Mouse (Mus musculus): ENCODE results near the gene Stxbp5l. TPM values are rescaled to one million over a fixed set of nuclear protein-coding genes. Genes with fewer than 3 reads are reported as not detected.

Stxbp5l gene
- polyA plus RNA-seq, 1 experiment: not detected

DNA sequence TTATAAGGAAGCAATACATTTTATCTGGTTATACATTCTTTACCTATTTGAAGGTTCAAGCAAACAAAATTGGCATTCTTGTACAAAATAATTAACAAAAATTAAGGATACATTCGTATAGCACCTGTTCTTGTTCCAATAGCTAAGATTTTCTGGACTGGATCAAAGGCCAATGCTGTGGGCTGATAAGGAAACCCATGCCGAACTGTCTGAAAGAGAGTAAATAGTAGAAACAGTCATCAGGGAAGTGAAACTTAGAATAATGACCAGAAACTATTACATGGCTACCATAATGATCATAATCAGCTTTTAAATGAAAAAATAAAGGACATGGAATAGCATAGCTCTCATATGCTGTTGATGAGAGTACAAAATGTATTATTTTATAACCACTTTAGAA is 39.8 kb downstream of the Stxbp5l start:
- no peak for TF ChIP-seq GATA1 (IDR thresholded peaks at IDR 0.05; ENCODE audit: low read length)

DNA sequence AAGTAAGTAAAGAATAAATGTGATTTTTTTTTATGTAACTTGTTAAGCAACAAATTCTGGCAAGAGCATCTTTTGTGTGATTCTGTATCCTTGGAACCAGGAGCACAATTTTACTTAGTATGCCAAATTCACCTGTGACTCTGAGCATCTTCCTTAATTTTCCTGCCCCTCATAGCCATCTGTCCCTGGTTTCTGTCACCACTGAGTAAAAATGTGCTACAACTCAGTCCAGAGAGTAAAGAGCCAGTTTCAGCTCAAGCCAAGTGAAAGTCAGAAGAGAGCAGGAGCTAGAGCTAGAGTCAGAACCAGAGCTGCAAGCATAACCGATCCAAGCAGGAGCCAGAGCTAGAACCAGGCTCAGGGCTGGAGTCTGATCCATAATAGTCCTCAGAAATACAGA is 46.6 kb downstream of the Stxbp5l start:
- TF ChIP-seq GATA1 (IDR thresholded peaks at IDR 0.05; ENCODE audit: low read length): no peak

DNA sequence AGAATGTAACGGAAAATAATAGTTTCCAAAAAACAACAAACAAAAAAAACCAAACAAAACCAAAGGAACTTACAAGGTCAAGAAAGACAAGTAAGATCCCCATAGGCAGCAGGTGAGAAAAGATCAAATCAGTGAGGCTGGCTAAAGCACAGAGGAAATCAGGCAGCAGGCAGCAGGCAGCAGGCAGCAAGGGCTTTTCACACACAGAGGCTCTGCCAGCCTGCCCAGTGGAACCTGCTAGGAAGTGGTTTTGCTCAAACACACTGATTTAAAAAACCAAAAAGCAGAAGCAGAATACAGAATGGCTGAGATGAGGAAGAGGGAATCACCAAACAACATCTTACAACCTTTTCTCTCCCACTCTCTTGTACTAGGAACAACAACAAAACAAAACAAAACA is 47.2 kb downstream of the Stxbp5l start:
- TF ChIP-seq GATA1 (IDR thresholded peaks at IDR 0.05; ENCODE audit: low read length): no peak

DNA sequence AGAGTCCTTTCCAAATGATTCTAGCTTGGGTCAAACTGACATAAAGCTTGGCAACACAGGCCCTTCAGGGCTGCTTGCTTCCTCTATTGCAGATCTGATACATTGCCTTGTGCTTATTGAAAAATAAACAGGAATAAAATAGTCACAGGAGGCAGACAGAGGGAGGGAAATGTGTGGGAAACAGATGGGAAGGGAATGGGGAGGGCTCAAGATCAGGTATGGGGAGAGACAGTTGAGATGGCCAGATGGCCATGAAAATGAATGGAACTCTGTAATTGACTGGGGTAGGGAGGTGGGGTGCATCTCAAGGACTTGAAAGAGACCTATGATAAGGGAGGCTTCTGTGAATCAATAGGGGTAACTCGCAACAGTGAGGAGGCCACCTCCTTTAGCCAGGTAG is 80.3 kb downstream of the Stxbp5l start:
- no peak for TF ChIP-seq GATA1 (IDR thresholded peaks at IDR 0.05; ENCODE audit: low read length)

DNA sequence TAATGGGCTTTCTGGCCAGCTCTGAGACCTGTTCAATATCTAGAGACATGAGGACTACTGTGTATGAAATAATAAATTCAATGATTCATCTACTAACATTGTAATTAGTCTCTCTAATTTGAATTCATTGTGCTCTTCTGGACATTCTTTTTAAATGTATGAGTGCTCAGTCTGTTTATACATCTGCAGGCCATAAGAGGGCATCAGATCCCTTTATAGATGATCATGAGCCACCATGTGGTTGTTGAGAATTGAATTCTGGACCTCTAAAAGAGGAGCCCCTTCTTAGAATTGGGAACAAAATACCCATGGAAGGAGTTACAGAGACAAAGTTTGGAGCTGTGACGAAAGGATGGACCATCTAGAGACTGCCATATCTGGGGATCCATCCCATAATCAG is 92.2 kb downstream of the Stxbp5l start:
- no peak for TF ChIP-seq GATA1 (IDR thresholded peaks at IDR 0.05; ENCODE audit: low read length)

DNA sequence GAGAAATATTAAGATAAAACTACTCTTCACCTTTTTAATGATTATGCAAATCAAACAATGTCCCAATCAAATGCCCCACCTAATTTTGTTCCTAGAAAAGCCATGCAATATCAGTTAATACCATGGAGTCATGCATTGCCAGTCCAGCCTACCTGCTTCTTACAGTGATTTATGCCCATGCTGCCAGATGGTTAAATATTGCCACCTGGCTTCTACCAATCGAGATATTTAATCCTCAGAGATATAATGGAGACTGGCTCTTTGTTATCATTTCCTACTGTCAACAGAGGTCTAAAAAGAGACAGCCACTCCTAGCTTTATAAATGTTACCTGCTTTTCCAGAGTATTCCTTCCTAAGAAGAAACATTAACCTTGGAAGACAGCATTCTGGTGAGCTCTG is 104.6 kb downstream of the Stxbp5l start:
- no peak for TF ChIP-seq GATA1 (IDR thresholded peaks at IDR 0.05; ENCODE audit: low read length)

DNA sequence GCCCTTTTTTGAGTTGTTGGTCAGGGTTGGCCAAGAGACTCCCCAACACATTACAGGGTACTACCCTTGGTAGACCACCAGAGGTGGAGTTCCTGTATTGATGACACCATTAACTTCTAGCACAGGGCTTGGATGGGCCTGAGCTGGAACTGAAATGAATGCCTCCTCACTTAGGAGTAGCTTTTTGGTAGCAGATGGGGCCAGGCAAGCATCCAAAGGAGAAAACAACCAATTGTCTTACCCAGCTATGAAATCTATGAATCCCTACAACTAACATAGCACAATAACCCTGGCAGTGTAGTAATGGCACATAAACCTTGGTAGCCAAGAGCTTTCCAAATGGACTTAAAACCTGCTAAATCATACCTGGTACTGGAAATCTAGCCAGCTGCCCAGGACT is 111.1 kb downstream of the Stxbp5l start:
- no peak for TF ChIP-seq GATA1 (IDR thresholded peaks at IDR 0.05; ENCODE audit: low read length)

DNA sequence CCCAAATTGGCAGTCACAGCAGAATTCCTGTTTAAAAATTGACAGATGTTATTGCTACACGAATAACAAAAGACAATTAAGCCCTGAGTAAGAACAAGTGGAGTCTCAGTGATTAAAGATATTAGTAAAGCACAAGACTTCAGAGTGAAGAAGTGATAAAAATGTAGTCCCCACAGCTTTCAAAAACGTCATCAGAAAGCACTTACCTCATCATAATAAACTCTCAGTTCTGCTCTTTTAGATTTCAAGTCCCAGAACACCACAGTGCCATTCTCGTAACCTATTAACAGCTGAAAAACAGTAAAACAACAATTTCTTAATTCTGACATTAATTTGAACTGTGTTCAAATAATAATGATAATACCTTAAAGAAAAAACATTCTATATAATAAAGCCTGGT is 123.1 kb downstream of the Stxbp5l start:
- TF ChIP-seq GATA1 (IDR thresholded peaks at IDR 0.05; ENCODE audit: low read length): no peak

DNA sequence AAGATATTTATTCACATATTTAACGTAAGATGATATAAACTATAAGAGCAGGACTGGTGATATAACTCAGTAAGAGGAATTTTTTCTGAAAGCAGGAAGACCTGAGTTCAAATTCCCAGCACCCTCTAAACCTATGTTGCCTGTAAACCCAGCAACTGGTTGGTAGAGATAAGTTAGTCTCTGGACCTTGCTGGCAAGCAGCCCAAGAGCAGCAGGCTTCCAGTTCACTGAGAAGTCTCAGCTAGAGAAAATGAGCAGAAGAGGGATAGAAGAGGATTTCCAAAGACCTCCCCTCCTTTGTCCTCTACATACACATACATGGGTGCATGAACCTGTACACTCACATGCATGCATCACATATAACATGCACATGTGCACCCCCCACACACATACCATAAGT is 165.6 kb downstream of the Stxbp5l start:
- TF ChIP-seq GATA1 (IDR thresholded peaks at IDR 0.05; ENCODE audit: low read length): no peak

DNA sequence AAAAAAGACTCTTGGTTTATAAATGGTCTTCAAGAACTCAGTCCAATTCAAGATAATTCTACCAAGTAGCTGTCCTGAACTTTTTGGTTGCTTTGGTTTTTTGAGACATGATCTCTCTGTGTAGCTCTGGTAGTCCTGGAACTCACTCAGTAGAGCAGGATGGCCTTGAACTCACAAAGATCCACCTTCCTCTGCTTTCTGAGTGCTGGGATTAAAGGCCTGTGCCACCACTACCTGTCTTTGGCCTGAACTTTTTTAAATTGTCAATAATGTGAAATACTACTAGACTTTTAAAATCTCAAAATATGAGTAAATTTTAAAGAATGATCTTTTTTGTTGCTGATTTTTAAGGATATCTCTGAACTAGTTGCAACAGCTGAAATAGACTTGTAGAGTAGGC is 176.0 kb downstream of the Stxbp5l start:
- TF ChIP-seq GATA1 (IDR thresholded peaks at IDR 0.05; ENCODE audit: low read length): no peak

DNA sequence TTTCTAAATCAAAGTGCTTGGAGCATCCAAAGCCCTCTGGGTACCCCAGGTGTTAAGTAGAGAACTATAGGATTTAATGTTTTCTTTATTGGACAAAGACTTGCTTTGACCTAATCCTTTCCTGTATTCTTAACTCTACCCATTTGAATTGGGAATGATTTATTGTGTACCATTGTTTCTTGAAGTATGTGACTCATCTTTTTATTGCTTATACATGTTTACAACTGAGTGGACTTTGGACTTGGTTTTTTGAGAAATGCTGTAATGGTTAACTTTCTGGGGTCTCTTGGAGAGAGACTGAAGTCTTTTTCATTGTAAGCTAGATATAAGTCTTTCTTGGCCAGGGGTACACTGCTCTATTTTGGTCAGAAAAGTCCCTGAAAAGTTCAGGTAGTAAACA is 190.6 kb downstream of the Stxbp5l start:
- no peak for TF ChIP-seq GATA1 (IDR thresholded peaks at IDR 0.05; ENCODE audit: low read length)

DNA sequence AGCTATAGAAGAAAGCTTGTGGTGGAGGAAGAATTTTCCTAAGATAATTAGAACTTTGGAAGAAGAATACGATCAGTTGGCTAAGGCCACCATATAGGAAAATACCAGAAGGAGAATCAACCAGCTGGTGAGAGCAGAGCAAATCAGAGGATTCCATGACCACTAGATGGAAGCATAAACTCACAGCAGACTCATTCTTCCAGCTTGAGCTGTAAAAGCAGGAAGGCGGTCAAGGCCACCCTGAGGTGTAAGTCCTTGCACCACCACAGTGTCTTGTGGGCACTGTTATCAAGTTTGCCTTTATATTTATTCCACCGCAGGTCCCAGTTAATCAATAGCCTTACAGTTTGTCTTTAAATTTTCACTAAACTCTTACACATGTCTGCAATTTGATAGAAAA is 275.5 kb downstream of the Stxbp5l start:
- TF ChIP-seq GATA1 (IDR thresholded peaks at IDR 0.05; ENCODE audit: low read length): no peak

DNA sequence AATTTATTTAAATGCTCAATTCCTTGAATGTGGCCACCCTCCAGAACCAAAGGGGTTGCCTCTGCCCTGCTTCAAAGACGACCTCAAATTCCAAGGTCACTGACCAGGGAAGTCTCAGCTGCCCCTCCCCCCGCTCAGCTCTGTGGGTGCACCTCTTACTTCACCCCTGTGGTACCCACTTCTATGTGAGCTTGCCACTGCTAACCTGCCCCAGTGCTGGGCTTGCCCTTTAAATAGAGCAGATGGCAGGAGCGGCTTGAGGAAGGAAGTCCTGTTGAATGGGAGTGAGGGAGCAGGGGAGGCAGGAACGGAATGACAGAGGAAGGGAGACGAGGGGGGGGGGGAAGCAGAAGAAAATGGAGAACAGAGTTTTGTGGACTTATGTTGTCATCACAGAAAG is 276.0 kb downstream of the Stxbp5l start:
- TF ChIP-seq GATA1 (IDR thresholded peaks at IDR 0.05; ENCODE audit: low read length): no peak

DNA sequence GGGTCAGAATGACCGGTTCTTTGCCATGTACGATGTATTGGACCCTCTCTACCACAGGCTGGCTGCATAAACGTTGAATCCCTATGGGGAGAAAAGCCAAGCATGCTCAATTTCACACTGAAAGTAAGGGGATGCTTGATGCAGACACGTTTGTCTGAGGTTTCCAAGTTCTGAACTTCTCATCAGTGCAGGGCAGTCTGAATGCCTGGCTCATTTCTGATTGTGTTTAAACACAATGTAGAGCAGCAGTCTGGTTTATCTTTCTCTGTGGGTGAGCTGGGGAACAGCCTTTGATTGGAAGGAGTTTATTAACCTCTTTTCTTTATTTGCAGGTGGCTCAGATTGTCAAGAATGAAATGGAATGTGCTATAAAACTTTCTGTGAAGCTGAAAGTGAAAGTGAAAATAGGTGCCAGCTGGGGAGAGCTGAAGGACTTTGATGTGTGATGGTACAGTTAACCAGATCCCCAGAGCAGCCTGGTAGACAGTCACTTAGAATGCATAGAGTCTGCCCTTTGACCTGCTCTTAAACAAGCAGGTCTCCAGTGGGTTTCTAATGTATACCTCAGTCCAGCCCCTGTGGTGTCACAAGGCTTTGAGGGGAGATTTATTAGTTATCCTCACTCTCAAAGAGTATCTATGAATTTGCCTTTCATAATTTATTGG is 290.5 kb downstream of the Stxbp5l start:
- no peak for TF ChIP-seq GATA1 (IDR thresholded peaks at IDR 0.05; ENCODE audit: low read length)

DNA sequence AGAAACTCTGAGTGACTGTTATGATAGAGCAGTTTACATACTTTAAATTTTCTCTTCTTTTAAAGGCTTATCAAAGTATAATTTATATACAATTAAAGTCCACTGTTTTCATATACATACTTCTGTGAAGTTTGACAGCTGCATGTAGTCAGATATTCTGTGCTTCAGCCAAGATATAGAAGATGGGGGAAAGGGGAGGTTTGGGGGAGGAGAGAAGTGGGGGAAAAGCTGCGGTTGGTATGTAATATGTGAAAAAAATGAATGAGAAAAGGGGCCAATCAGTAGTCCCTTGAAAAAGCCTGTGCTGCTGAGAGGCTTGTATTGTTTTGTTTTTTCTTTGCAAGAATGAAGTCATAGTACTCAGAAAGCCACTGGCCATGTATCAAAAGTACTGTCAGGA is 295.1 kb downstream of the Stxbp5l start:
- no peak for TF ChIP-seq GATA1 (IDR thresholded peaks at IDR 0.05; ENCODE audit: low read length)

DNA sequence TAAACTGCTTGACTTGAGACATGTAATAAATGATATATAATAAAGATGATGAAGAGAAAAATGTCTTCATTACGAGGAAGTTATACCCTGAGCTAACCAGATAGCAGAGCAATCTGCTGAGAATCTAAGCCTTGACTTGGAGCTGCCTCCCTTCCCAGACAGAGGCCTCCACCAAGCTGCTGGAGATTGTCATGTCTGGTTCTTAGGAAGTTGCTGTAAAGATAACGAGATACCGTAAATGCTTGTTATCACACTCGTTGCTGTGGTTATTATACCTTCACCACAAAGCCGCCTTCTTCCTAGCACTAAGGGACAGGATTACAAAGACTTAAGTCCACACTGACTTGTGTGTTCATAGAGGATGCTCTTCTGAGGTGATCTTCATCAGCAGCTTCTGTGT is 312.4 kb downstream of the Stxbp5l start:
- peak; percentile 77 for TF ChIP-seq GATA1 (IDR thresholded peaks at IDR 0.05; ENCODE audit: low read length)

Other genes starting within 250 kb of the Stxbp5l start
- gene Gtf2e1, start 154.8 kb upstream of the Stxbp5l start, polyA plus RNA-seq (2012): 4.5 and 5.9 TPM in 2 replicates
- gene Rabl3, start 154.9 kb upstream of the Stxbp5l start, polyA plus RNA-seq (2012): 0.27 and 0.53 TPM in 2 replicates
- not detected in 2 replicates for gene Hgd, start 195.2 kb upstream of the Stxbp5l start, polyA plus RNA-seq (2012)

Measured in G1E-ER4 (cell line).